Mouse (Mus musculus): ENCODE results near the gene Nufip2. TPM values are rescaled to one million over a fixed set of nuclear protein-coding genes. Genes with fewer than 3 reads are reported as not detected.
A peak's percentile ranks its signal among the peaks of the same experiment; 100 is the strongest.

The Nufip2 gene
- total and polyA plus RNA-seq, 2 experiments from 2014 or later: 3.5 to 55.1 TPM

DNA sequence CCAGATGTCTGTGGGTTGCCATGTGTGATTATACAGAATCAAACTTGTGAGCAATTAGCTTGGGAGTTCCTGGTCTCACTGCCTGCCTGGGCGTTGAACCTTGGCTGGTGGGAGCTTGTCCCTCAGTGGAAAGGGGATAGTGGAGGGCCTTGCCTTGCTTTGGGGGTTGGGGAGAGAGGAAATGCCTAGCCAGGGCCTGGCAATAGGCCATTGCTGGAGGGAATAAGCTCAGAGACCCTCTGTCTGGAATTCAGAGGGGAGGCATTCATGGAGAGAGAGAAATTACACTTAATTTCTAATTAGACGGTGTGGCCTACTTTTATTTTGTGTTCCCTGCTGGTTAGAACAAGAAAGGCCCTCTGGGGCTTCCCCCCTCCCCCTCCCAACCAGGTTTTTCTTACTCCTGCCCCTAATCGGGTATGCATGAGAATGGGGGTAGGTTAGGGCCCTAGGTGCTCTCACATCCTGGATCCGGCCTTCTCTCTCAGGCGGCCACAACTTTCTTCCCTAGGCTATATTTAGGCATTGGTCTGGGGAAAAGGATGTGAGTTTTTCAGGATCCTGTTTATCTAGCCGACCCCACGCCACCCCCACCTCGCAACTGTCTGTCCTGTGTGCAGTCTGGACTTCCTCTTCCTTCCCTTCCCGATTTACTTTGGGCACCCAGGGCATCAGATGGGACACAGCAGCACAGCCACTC, 89.9 kb downstream of the Nufip2 start:
- 36% methylated on average over 9 of the region's 9 CpGs for WGBS
- no peak overlapping the region for H3K4me3 ChIP-seq (ENCODE audit: low read depth, low read length)
- no peak for ATAC-seq (ENCODE audit: insufficient read depth, low read depth)
- no peaks in the 10 kb centered on the region for H3K9me3 ChIP-seq (replicated peaks; ENCODE audit: control insufficient read depth, low read length)
- no peak overlapping the region for H3K4me2 ChIP-seq (ENCODE audit: low read depth, low read length)
- H3K4me1 ChIP-seq (ENCODE audit: control insufficient read depth, insufficient read depth): 0 out of 2 replicates have a peak, but pooled peaks cover 3% of the 10 kb centered on the region
- H3K36me3 ChIP-seq (replicated peaks; ENCODE audit: control insufficient read depth, insufficient read depth, low read length): peaks cover 16% of the 10 kb centered on the region; the same call in 1 of the 2 replicates
- no peaks in the 10 kb centered on the region for H3K27me3 ChIP-seq (ENCODE audit: control insufficient read depth, insufficient read depth, low read length)
- no peak overlapping the region for H3K9ac ChIP-seq (replicated peaks; ENCODE audit: low read depth, low read length)
- H3K27ac ChIP-seq (ENCODE audit: low read depth): peak overlapping the region; percentile 50
- DNase-seq (ENCODE audit: low spot score): no peak
- TF ChIP-seq EP300 (IDR thresholded peaks at IDR 0.05; ENCODE audit: low read depth) (no peak), CTCF (IDR thresholded peaks at IDR 0.05; ENCODE audit: low read depth) (no peak)

DNA sequence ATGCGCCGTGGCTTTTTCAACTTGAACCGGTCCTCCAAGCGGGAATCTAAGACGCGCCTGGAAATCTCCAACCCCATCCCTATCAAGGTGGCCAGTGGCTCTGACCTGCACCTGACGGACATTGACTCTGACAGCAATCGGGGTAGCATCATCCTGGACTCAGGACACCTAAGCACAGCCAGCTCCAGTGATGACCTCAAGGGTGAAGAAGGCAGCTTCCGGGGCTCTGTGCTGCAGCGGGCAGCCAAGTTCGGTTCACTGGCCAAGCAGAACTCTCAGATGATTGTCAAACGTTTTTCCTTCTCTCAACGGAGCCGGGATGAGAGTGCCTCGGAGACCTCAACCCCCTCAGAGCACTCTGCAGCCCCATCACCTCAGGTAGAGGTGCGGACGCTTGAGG, 91.5 kb downstream of the Nufip2 start:
- TF ChIP-seq EP300 (IDR thresholded peaks at IDR 0.05; ENCODE audit: low read depth) (no peak), CTCF (IDR thresholded peaks at IDR 0.05; ENCODE audit: low read depth) (no peak)
- peaks cover 16% of the 10 kb centered on the region; the same call in 1 of the 2 replicates for H3K36me3 ChIP-seq (replicated peaks; ENCODE audit: control insufficient read depth, insufficient read depth, low read length)
- H3K4me1 ChIP-seq (ENCODE audit: control insufficient read depth, insufficient read depth): peaks cover 13% of the 10 kb centered on the region
- H3K9me3 ChIP-seq (replicated peaks; ENCODE audit: control insufficient read depth, low read length): no peaks in the 10 kb centered on the region
- DNase-seq (ENCODE audit: low spot score) (no peak), ATAC-seq (ENCODE audit: insufficient read depth, low read depth) (no peak)
- H3K4me3 ChIP-seq (ENCODE audit: low read depth, low read length): no peak overlapping the region
- no peak overlapping the region for H3K4me2 ChIP-seq (ENCODE audit: low read depth, low read length)
- whole genome bisulfite sequencing: 92% methylated on average over 17 of the region's 17 CpGs
- H3K27me3 ChIP-seq (ENCODE audit: control insufficient read depth, insufficient read depth, low read length): no peaks in the 10 kb centered on the region
- no peak overlapping the region for H3K9ac ChIP-seq (replicated peaks; ENCODE audit: low read depth, low read length)
- no peak overlapping the region for H3K27ac ChIP-seq (ENCODE audit: low read depth)

DNA sequence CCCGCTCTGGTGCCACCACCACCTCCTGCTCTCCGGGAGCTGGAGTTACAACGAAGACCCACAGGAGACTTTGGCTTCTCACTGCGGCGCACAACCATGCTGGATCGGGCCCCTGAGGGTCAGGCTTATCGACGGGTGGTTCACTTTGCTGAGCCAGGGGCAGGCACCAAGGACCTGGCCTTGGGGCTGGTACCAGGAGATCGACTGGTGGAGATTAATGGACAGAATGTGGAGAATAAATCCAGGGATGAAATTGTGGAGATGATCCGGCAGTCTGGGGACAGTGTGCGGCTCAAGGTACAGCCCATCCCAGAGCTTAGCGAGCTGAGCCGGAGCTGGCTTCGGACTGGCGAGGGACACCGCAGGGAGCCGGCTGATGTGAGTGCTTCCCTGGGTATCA, 92.0 kb downstream of the Nufip2 start:
- H3K4me1 ChIP-seq (ENCODE audit: control insufficient read depth, insufficient read depth): peaks cover 14% of the 10 kb centered on the region
- no peak overlapping the region for H3K9ac ChIP-seq (replicated peaks; ENCODE audit: low read depth, low read length)
- 91% methylated on average over 17 of the region's 17 CpGs for WGBS
- no peak for TF ChIP-seq CTCF (IDR thresholded peaks at IDR 0.05; ENCODE audit: low read depth)
- TF ChIP-seq EP300 (IDR thresholded peaks at IDR 0.05; ENCODE audit: low read depth): no peak
- DNase-seq (ENCODE audit: low spot score): no peak
- peaks cover 16% of the 10 kb centered on the region; the same call in 1 of the 2 replicates for H3K36me3 ChIP-seq (replicated peaks; ENCODE audit: control insufficient read depth, insufficient read depth, low read length)
- no peak overlapping the region for H3K4me2 ChIP-seq (ENCODE audit: low read depth, low read length)
- H3K27ac ChIP-seq (ENCODE audit: low read depth): no peak overlapping the region
- H3K27me3 ChIP-seq (ENCODE audit: control insufficient read depth, insufficient read depth, low read length): no peaks in the 10 kb centered on the region
- no peaks in the 10 kb centered on the region for H3K9me3 ChIP-seq (replicated peaks; ENCODE audit: control insufficient read depth, low read length)
- ATAC-seq (ENCODE audit: insufficient read depth, low read depth): no peak
- H3K4me3 ChIP-seq (ENCODE audit: low read depth, low read length): no peak overlapping the region

DNA sequence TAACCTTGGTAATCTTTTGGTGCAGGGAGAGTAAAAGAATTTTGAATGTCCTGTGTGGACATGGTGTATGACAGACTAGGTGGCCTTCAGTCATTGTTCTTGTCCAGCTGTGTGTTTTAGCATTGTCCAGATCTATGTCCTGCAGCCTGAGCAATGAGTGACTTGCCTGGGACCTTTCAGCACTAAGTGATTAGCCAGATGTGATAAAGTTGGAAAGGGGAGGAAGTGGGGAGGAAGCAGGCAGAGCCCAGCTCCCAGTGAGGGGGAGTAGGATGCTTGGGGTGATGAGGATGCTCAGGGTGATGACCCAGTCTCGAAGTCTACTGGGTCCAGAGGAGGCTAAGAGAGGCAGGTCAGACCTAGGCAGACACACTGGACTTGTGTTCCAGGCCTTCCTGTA, 93.3 kb downstream of the Nufip2 start:
- Histone ChIP-seq H3K9ac (replicated peaks; ENCODE audit: low read depth, low read length) (no peak overlapping the region), H3K4me2 (ENCODE audit: low read depth, low read length) (no peak overlapping the region), H3K36me3 (replicated peaks; ENCODE audit: control insufficient read depth, insufficient read depth, low read length) (peaks cover 16% of the 10 kb centered on the region; the same call in 1 of the 2 replicates), H3K9me3 (replicated peaks; ENCODE audit: control insufficient read depth, low read length) (no peaks in the 10 kb centered on the region), H3K4me1 (ENCODE audit: control insufficient read depth, insufficient read depth) (peaks cover 25% of the 10 kb centered on the region), H3K4me3 (ENCODE audit: low read depth, low read length) (no peak overlapping the region), H3K27me3 (ENCODE audit: control insufficient read depth, insufficient read depth, low read length) (no peaks in the 10 kb centered on the region), H3K27ac (ENCODE audit: low read depth) (peak overlapping the region; percentile 66)
- ATAC-seq (ENCODE audit: insufficient read depth, low read depth) (peak; percentile 54), DNase-seq (ENCODE audit: low spot score) (no peak)
- no peak for TF ChIP-seq CTCF (IDR thresholded peaks at IDR 0.05; ENCODE audit: low read depth)
- TF ChIP-seq EP300 (IDR thresholded peaks at IDR 0.05; ENCODE audit: low read depth): 0 out of 2 replicates have a peak, but pooled peaks have one; percentile 64
- 33% methylated on average over 1 of the region's 1 CpGs for WGBS

DNA sequence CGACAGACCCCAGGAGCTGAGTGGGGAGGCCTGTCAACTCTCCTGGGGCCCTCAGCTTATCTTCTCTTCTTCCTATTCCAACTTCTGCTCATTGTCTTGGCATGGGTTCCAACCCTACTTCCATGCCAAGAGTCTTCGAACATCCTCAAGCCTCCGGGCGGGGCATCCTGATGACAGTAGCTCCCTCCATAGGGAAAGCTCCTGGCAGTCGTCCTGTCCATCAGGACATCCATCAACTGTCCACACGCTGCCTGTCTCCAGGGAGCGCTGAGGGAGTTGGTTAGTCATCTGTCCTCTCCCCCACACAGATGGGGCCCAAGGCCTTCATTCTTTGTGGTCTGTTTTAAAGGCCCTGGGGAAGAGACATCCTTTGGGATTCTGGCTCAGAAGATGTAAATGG, 95.1 kb downstream of the Nufip2 start:
- Histone ChIP-seq H3K4me1 (ENCODE audit: control insufficient read depth, insufficient read depth) (peaks cover 44% of the 10 kb centered on the region), H3K36me3 (replicated peaks; ENCODE audit: control insufficient read depth, insufficient read depth, low read length) (peaks cover 16% of the 10 kb centered on the region; the same call in 1 of the 2 replicates), H3K4me3 (ENCODE audit: low read depth, low read length) (no peak overlapping the region), H3K27me3 (ENCODE audit: control insufficient read depth, insufficient read depth, low read length) (no peaks in the 10 kb centered on the region), H3K9me3 (replicated peaks; ENCODE audit: control insufficient read depth, low read length) (no peaks in the 10 kb centered on the region), H3K9ac (replicated peaks; ENCODE audit: low read depth, low read length) (no peak overlapping the region), H3K4me2 (ENCODE audit: low read depth, low read length) (no peak overlapping the region), H3K27ac (ENCODE audit: low read depth) (no peak overlapping the region)
- no peak for TF ChIP-seq EP300 (IDR thresholded peaks at IDR 0.05; ENCODE audit: low read depth)
- TF ChIP-seq CTCF (IDR thresholded peaks at IDR 0.05; ENCODE audit: low read depth): no peak
- no peak for ATAC-seq (ENCODE audit: insufficient read depth, low read depth)
- WGBS: 51% methylated on average over 7 of the region's 7 CpGs
- DNase-seq (ENCODE audit: low spot score): no peak
